Mouse (Mus musculus): ENCODE measurements around the gene E130311K13Rik. TPM values are rescaled to one million over a fixed set of nuclear protein-coding genes. Genes with fewer than 3 reads are reported as not detected.
A peak's percentile ranks its signal among the peaks of the same experiment; 100 is the strongest.

Gene E130311K13Rik
- polyA plus RNA-seq, 1 experiment from 2014 or later = 3.1 TPM

- ATAC-seq (ENCODE audit: insufficient read depth, low FRiP score, low TSS enrichment) = peak; percentile 75
- Histone ChIP-seq H3K9ac (ENCODE audit: low read length) (peak overlapping the region; percentile 83), H3K36me3 (ENCODE audit: control insufficient read depth, insufficient read depth, low read length) (no peaks in the 10 kb centered on the region), H3K9me3 (ENCODE audit: control insufficient read depth, low read length) (no peaks in the 10 kb centered on the region), H3K27me3 (ENCODE audit: control insufficient read depth, insufficient read depth, low read length) (no peaks in the 10 kb centered on the region), H3K4me3 (ENCODE audit: low read depth, low read length) (peak overlapping the region; percentile 83), H3K4me1 (ENCODE audit: control insufficient read depth, insufficient read depth, low read length) (peaks cover 18% of the 10 kb centered on the region; the same call in 1 of the 2 replicates), H3K4me2 (ENCODE audit: low read depth) (peak overlapping the region; percentile 85), H3K27ac (ENCODE audit: low read depth, low read length) (peak overlapping the region; percentile 91)
- WGBS = under 1% methylated on average over 41 of the region's 41 CpGs
- DNase-seq (ENCODE audit: low spot score) = peak; percentile 92
Measured at GRCm38 (mm10) chr3:63898581-63899308, 30.5 kb downstream of the E130311K13Rik start.

- H3K36me3 ChIP-seq (ENCODE audit: control insufficient read depth, insufficient read depth, low read length) = no peaks in the 10 kb centered on the region
- 0 out of 2 replicates have a peak overlapping the region, but pooled peaks have one; percentile 67 for H3K27ac ChIP-seq (ENCODE audit: low read depth, low read length)
- H3K4me1 ChIP-seq (ENCODE audit: control insufficient read depth, insufficient read depth, low read length) = peaks cover 21% of the 10 kb centered on the region; the same call in 1 of the 2 replicates
- ATAC-seq (ENCODE audit: insufficient read depth, low FRiP score, low TSS enrichment) = peak; percentile 29
- peak overlapping the region; percentile 85 for H3K4me2 ChIP-seq (ENCODE audit: low read depth)
- H3K27me3 ChIP-seq (ENCODE audit: control insufficient read depth, insufficient read depth, low read length) = no peaks in the 10 kb centered on the region
- peak; percentile 41 for DNase-seq (ENCODE audit: low spot score)
- peak overlapping the region; percentile 83 for H3K4me3 ChIP-seq (ENCODE audit: low read depth, low read length)
- no peak overlapping the region for H3K9ac ChIP-seq (ENCODE audit: low read length)
- no peaks in the 10 kb centered on the region for H3K9me3 ChIP-seq (ENCODE audit: control insufficient read depth, low read length)
- WGBS = 0% methylated on average over 1 of the region's 1 CpGs
Measured at GRCm38 (mm10) chr3:63897177-63897576, 32.1 kb downstream of the E130311K13Rik start.

GRCm38 (mm10) chr3:63896303-63896702 is 33.0 kb downstream of the E130311K13Rik start:
- Histone ChIP-seq H3K36me3 (ENCODE audit: control insufficient read depth, insufficient read depth, low read length) (no peaks in the 10 kb centered on the region), H3K9ac (ENCODE audit: low read length) (no peak overlapping the region), H3K9me3 (ENCODE audit: control insufficient read depth, low read length) (no peaks in the 10 kb centered on the region), H3K27ac (ENCODE audit: low read depth, low read length) (peak overlapping the region; percentile 67), H3K27me3 (ENCODE audit: control insufficient read depth, insufficient read depth, low read length) (no peaks in the 10 kb centered on the region), H3K4me2 (ENCODE audit: low read depth) (peak overlapping the region; percentile 23), H3K4me3 (ENCODE audit: low read depth, low read length) (no peak overlapping the region), H3K4me1 (ENCODE audit: control insufficient read depth, insufficient read depth, low read length) (peaks cover 21% of the 10 kb centered on the region; the same call in 1 of the 2 replicates)
- ATAC-seq (ENCODE audit: insufficient read depth, low FRiP score, low TSS enrichment) = no peak
- 54% methylated on average over 4 of the region's 4 CpGs for WGBS
- no peak for DNase-seq (ENCODE audit: low spot score)

GRCm38 (mm10) chr3:63895786-63896185 is 33.5 kb downstream of the E130311K13Rik start:
- H3K27me3 ChIP-seq (ENCODE audit: control insufficient read depth, insufficient read depth, low read length) = no peaks in the 10 kb centered on the region
- DNase-seq (ENCODE audit: low spot score) (peak; percentile 30), ATAC-seq (ENCODE audit: insufficient read depth, low FRiP score, low TSS enrichment) (peak; percentile 22; the same call in 1 of the 2 replicates)
- H3K9ac ChIP-seq (ENCODE audit: low read length) = no peak overlapping the region
- H3K36me3 ChIP-seq (ENCODE audit: control insufficient read depth, insufficient read depth, low read length) = no peaks in the 10 kb centered on the region
- H3K4me2 ChIP-seq (ENCODE audit: low read depth) = peak overlapping the region; percentile 22
- H3K27ac ChIP-seq (ENCODE audit: low read depth, low read length) = peak overlapping the region; percentile 67
- no peak overlapping the region for H3K4me3 ChIP-seq (ENCODE audit: low read depth, low read length)
- peaks cover 21% of the 10 kb centered on the region; the same call in 1 of the 2 replicates for H3K4me1 ChIP-seq (ENCODE audit: control insufficient read depth, insufficient read depth, low read length)
- WGBS = 14% methylated on average over 2 of the region's 2 CpGs
- no peaks in the 10 kb centered on the region for H3K9me3 ChIP-seq (ENCODE audit: control insufficient read depth, low read length)

- Histone ChIP-seq H3K4me2 (ENCODE audit: low read depth) (no peak overlapping the region), H3K27me3 (ENCODE audit: control insufficient read depth, insufficient read depth, low read length) (no peaks in the 10 kb centered on the region), H3K4me3 (ENCODE audit: low read depth, low read length) (no peak overlapping the region), H3K9me3 (ENCODE audit: control insufficient read depth, low read length) (no peaks in the 10 kb centered on the region), H3K36me3 (ENCODE audit: control insufficient read depth, insufficient read depth, low read length) (no peaks in the 10 kb centered on the region), H3K9ac (ENCODE audit: low read length) (no peak overlapping the region), H3K27ac (ENCODE audit: low read depth, low read length) (no peak overlapping the region), H3K4me1 (ENCODE audit: control insufficient read depth, insufficient read depth, low read length) (peaks cover 21% of the 10 kb centered on the region; the same call in 1 of the 2 replicates)
- ATAC-seq (ENCODE audit: insufficient read depth, low FRiP score, low TSS enrichment) (no peak), DNase-seq (ENCODE audit: low spot score) (no peak)
- 37% methylated on average over 7 of the region's 7 CpGs for WGBS
Measured at GRCm38 (mm10) chr3:63893677-63894076, 35.6 kb downstream of the E130311K13Rik start.

- Histone ChIP-seq H3K4me2 (ENCODE audit: low read depth) (no peak overlapping the region), H3K36me3 (ENCODE audit: control insufficient read depth, insufficient read depth, low read length) (no peaks in the 10 kb centered on the region), H3K4me3 (ENCODE audit: low read depth, low read length) (no peak overlapping the region), H3K9me3 (ENCODE audit: control insufficient read depth, low read length) (no peaks in the 10 kb centered on the region), H3K9ac (ENCODE audit: low read length) (no peak overlapping the region), H3K27me3 (ENCODE audit: control insufficient read depth, insufficient read depth, low read length) (no peaks in the 10 kb centered on the region), H3K4me1 (ENCODE audit: control insufficient read depth, insufficient read depth, low read length) (peaks cover 17% of the 10 kb centered on the region; the same call in 1 of the 2 replicates), H3K27ac (ENCODE audit: low read depth, low read length) (no peak overlapping the region)
- ATAC-seq (ENCODE audit: insufficient read depth, low FRiP score, low TSS enrichment) (no peak), DNase-seq (ENCODE audit: low spot score) (no peak)
- WGBS = 60% methylated on average over 3 of the region's 3 CpGs
Measured at GRCm38 (mm10) chr3:63892154-63892553, 37.1 kb downstream of the E130311K13Rik start.

GRCm38 (mm10) chr3:63881065-63881464 is 48.2 kb downstream of the E130311K13Rik start:
- no peak overlapping the region for H3K4me2 ChIP-seq (ENCODE audit: low read depth)

GRCm38 (mm10) chr3:63878995-63879666 is 50.1 kb downstream of the E130311K13Rik start:
- DNase-seq (ENCODE audit: low spot score) (no peak), ATAC-seq (ENCODE audit: insufficient read depth, low FRiP score, low TSS enrichment) (peak; percentile 50; the same call in 1 of the 2 replicates)
- Histone ChIP-seq H3K4me1 (ENCODE audit: control insufficient read depth, insufficient read depth, low read length) (no peaks in the 10 kb centered on the region), H3K27me3 (ENCODE audit: control insufficient read depth, insufficient read depth, low read length) (no peaks in the 10 kb centered on the region), H3K9me3 (ENCODE audit: control insufficient read depth, low read length) (no peaks in the 10 kb centered on the region), H3K4me3 (ENCODE audit: low read depth, low read length) (no peak overlapping the region), H3K9ac (ENCODE audit: low read length) (no peak overlapping the region), H3K36me3 (ENCODE audit: control insufficient read depth, insufficient read depth, low read length) (no peaks in the 10 kb centered on the region), H3K27ac (ENCODE audit: low read depth, low read length) (no peak overlapping the region), H3K4me2 (ENCODE audit: low read depth) (no peak overlapping the region)
- WGBS = 54% methylated on average over 4 of the region's 4 CpGs

More at GRCm38 (mm10) chr3:63881065-63881464, 48.2 kb downstream of the E130311K13Rik start:
- no peak for ATAC-seq (ENCODE audit: insufficient read depth, low FRiP score, low TSS enrichment)
- Histone ChIP-seq H3K4me1 (ENCODE audit: control insufficient read depth, insufficient read depth, low read length) (no peaks in the 10 kb centered on the region), H3K27ac (ENCODE audit: low read depth, low read length) (no peak overlapping the region), H3K9ac (ENCODE audit: low read length) (no peak overlapping the region), H3K4me3 (ENCODE audit: low read depth, low read length) (no peak overlapping the region), H3K27me3 (ENCODE audit: control insufficient read depth, insufficient read depth, low read length) (no peaks in the 10 kb centered on the region), H3K36me3 (ENCODE audit: control insufficient read depth, insufficient read depth, low read length) (0 out of 2 replicates have a peak, but pooled peaks cover 3% of the 10 kb centered on the region), H3K9me3 (ENCODE audit: control insufficient read depth, low read length) (no peaks in the 10 kb centered on the region)
- no peak for DNase-seq (ENCODE audit: low spot score)
- 84% methylated on average over 2 of the region's 2 CpGs for WGBS

Data from neural tube, embryonic 11.5 days (tissue).